Mouse (Mus musculus) bone marrow, adult 2 months (tissue): ENCODE measurements at regions not wholly inside any gene's neighbourhood (a gene's known extent, or its start where the extent isn't known, plus 50 kb on each side); places are given as distances from the start of the nearest gene placed in this dataset.

ENCODE experiments used
- CTCF ChIP-seq: fragments of 200-500 bp; IDR thresholded peaks from 2 replicates; pipeline ENCODE4 v1.5.1; 2011; ENCODE audit warnings: low read length, control low read depth; ENCODE audit not compliant: control insufficient read depth, insufficient read depth
- POLR2A ChIP-seq: fragments of 200-500 bp; IDR thresholded peaks from 2 replicates; pipeline ENCODE4 v1.6.1; 2011; ENCODE audit warnings: low read depth, mild to moderate bottlenecking, control low read depth, low read length, borderline replicate concordance; ENCODE audit not compliant: control insufficient read depth

GRCm38 (mm10) chr7:124777822-124778221 is 666.7 kb upstream of the Kdm8 start:
- no peak for TF ChIP-seq CTCF
- TF ChIP-seq POLR2A: no peak
